Mouse (Mus musculus) ES-CJ7 (cell line): ENCODE measurements around the gene Cct8.
"Not testable (repeated sequence)": the region's sequence is repeated elsewhere in the genome, so short reads cannot be mapped to it uniquely, and the experiment has no call there.

Source experiments
- DNase-seq: peaks from one replicate; pipeline ENCODE4 v3.0.0; 2011; ENCODE audit warnings: low read depth, low spot score

Gene Cct8

GRCm38 (mm10) chr16:87495716-87496447 is at the start of gene Cct8:
TSS of gene Cct8 (minus strand) at chr16:87495873.
- DNase-seq = peak; percentile 98

GRCm38 (mm10) chr16:87528755-87529154 is 33.1 kb upstream of the Cct8 start:
- DNase-seq = no peak

DNA sequence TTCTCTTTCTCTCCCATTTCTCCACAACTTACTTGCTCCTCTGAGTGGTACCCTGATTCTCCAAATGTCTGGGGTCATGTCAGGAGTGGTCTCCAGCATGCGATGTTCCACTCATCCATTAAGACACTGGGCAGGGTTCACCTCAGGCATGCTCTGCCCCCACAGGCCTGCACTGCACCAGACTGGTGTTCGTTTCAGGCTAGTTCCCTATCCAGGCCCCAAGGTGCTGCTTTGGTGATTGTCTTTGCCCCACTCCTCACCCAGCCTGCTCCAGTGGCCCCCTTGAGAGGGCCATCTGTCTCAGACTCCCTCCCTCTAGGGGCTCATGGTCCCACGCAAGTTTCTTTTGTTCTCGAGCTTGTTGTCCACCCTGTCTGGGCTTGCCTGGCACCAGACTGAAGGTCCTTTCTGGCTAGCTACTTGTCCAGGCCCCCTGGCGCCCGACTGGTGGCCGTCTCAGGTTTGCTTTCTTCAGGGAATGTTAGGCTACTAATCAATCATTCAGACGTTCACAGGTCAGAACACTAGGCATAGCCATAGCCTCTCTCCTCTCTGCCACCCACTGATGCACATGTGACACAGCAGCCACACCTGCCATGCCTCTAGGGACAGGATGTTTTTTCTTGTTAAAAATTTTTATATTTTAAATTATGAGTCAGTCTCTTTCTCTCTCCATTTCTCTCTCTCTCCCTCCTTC is 32.0 kb upstream of the Cct8 start:
- no peak for DNase-seq

DNA sequence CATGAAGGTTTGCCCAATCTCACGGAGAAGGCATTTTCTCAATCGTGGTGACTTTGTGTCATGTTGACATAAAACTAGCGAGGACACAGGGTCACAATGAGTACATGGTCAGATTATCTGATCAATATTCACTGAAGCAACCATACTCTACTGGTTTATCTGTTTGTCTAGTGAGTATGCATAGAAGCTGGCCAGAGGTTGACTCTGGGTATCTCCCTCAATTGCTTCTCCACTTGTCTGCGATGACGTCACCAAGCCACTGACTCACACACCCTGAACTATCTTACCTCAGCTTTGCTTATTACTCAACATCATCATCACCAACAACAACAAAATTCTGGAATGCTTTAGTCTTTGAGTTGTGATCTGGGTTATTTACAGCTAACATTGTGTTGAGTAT is 28.6 kb upstream of the Cct8 start:
- DNase-seq = no peak

- no peak for DNase-seq
Observed at GRCm38 (mm10) chr16:87512331-87512730, 16.7 kb upstream of the Cct8 start.

DNA sequence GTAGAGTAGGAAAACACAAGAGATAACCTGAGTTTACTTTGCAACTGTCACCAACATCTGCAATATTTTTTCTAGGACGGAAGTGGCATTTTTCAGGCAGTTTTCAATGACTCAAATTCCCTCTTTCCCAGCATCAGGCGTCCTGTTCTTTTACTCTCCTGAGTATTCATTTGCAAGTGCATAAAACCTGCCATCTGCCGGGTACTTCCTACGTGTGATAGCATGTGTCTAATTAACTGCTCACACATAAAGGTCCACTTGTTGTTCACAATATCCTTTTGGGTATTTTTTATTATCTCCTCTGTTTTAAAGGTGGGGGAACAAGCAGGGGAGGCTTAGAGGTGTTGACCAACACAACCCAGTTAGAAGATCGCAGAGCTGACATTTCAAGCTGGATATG is 16.0 kb upstream of the Cct8 start:
- no peak for DNase-seq

DNA sequence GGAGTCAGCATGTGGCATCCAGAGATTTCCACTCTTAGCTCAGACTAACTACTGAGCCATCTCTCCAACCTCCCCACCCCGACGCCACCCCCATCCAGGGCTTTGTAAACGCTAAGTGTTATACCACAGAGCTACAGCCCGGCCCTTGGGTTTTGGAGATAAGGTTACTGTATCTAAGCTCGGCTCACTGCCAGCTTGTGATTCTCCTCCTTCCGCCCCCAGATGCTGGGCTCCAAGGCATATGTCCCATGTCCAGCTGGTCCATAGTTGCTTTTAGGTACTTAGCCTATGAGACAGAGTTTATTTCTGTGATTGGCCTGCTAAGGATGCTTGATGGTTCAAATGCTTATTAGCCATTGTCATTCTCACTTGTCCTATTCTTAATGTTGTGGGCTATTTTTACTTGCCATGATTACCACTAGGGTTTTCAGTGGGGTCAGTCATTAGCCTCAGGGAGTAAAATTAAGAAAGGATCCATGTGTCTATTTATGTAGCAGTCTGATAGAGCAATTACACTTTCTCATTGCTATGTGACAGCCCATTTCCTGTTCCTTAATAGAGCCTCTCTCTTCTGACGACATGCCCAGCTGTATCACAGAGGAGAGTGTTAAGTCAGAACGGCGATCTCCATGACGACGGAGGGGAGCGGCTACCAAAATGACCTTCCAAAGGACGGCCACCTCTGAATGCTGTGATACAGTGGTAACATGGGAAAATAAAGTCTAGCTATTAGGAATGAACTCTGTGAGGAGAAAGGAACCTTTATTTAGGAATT is 5.8 kb upstream of the Cct8 start:
- peak; percentile 68 for DNase-seq

DNA sequence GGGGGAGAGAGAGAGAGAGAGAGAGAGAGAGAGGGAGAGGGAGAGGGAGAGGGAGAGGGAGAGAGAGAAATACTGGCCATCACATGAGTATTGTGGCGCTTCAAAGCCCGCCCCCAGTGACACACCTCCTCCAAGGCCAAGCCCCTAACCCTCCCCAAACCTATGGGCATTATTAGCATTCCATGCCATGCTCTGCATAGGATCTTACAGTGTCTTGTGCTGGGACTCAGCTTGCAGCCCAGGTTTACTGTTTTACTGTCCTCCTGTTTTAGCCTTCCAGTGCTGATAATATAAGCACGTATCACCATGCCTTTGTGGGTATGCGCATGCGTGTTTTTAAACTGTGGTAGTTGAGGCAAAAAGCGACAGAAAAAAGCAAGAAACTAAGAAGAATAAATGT is 3.9 kb upstream of the Cct8 start:
- DNase-seq = peak; percentile 29

- DNase-seq = no peak
Observed at GRCm38 (mm10) chr16:87497171-87497570, 1.5 kb upstream of the Cct8 start.

- DNase-seq = no peak
Observed at GRCm38 (mm10) chr16:87496728-87497127, 1.1 kb upstream of the Cct8 start.

DNA sequence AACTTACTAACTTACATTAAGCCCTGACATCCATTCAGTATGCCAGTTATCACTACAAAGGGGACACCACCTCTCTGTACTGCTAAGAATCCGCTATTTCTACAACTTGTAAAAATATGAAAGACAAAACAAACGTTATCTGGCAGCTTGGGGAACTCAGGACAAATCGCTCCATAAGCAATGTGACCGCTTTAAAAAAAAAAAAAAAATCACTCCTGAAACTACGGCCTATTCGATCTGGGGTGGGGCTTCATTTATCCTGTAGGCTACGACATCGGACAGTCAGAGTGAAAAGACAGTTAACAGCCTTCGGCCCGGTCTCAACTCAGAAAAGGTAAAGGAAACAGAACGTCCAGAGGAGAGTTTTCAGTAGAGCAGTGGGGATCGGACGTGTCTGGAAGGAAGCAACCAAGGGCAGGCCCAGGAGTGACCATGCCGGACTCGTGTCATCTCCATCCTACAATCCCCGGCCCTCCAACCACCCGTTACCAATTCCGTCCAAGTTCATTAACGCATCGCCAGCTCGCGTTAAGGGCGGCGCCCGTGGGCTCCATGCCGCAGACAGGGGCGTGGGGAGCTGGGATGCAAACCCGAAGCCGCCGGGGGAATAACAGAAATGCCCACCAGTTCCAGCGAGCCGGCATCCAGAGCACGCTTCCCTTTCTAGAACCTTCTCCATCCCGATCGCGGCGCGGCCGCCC is 568 bp downstream of the Cct8 start:
- no peak for DNase-seq

- not testable (repeated sequence) for DNase-seq
Observed at GRCm38 (mm10) chr16:87492191-87492792, 3.4 kb downstream of the Cct8 start.

DNA sequence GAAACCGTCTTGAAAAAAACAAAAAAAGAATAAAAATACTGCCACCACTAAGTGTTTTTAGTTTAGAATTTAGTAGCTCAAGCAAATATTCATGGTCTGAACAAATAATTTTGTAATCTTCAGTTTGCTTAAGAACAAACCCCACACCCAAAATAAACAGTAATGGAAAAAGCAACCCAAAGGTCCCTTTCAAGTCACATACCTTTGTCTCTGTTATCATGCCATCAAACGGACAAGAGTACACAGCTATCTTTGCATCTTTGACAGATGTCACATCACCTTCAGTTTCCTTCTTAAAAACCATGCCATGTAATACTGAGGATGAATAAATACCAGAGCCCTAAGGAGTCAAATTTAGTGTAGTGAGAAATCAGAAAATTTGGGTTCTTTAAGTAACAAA is 7.1 kb downstream of the Cct8 start:
- DNase-seq = no peak

DNA sequence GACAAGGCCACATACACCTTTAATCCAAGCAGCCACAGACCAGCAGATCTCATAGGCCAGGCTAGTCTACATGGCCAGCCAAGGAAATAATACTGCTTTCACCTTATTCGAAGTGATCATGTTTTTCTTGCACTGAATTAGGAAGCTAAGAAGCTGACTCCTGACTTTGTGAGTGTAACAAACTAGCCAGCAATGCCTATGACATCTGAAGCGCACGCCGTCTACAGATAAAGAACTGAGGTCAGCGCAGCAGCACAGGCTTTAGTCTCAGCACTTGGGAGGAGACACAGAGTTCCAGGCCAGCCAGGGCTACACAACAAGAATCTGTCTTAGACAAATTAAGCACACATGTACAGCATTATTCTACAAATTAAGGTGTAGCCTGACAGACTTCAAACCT is 8.9 kb downstream of the Cct8 start:
- no peak for DNase-seq

GRCm38 (mm10) chr16:87484367-87484766 is 11.3 kb downstream of the Cct8 start:
- no peak for DNase-seq

- DNase-seq = no peak
Observed at GRCm38 (mm10) chr16:87470579-87470978, 25.1 kb downstream of the Cct8 start.

- DNase-seq = peak; percentile 66
Observed at GRCm38 (mm10) chr16:87458752-87459151, 36.9 kb downstream of the Cct8 start.

DNA sequence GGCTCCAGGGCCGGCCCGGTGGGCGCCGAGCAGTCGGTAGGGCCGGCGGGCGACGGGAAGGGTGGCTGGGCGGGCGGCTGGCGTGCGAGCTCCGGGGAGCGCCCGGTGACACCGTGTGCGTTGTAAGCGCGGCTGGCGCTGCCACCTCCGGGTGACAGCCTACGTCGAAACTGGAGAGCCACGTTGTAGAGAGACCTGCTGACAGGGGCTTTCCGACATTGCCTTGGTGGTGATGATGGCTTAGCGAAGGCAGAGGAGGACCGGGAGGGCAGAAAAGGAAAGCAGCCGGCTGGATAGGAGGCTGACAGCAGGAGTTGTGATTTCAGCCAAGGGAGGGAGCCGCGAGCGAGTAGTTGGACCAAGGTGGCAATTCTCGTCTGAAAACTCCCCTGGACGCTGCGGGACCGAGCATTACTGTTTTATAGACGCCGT is 40.5 kb downstream of the Cct8 start:
- no peak for DNase-seq

- peak; percentile 86 for DNase-seq
Observed at GRCm38 (mm10) chr16:87454419-87455179, 41.1 kb downstream of the Cct8 start, which contains the start of gene Usp16. TSS of gene Usp16 (plus strand) at chr16:87454703.

DNA sequence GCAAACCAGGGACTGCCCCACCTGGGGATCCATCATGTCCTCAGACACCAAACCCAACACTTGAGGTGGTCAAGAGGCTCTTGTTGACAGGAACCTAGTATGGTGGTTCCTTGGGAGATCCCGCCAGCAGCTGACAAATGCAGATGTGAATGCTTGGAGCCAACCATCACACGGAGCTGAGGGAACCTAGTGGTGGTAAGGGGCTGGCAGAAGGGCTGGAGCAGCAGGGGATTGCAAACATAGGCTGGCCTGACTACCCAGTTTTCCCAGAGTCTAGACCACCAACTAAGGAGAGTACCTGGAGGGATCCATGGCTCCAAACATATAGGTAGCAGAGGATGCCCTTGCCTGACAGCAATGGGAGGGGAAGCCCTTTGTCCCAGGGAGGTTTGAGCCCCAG is 42.4 kb downstream of the Cct8 start:
- no peak for DNase-seq

DNA sequence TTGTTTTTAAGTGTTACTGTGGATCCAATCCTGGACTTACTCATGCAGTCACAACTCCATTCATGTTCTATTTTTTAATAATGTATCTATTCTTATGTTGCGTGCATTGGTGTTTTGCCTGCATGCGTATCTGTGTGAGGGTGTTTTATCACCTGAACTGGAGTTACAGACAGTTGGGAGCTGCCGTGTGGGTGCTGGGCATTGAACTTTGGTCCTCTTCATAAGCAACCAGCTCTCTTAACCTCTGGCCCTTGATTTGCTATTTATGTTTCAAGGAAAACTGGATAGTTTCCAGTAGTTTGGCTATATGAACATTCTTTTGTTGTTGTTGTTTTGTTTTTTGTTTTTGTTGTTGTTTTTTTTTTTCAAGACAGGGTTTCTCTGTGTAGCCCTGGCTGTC is 50.1 kb downstream of the Cct8 start:
- no peak for DNase-seq
